Mouse (Mus musculus) midbrain, postnatal 0 days (tissue): ENCODE measurements around the gene Gstp3. TPM values are rescaled to one million over a fixed set of nuclear protein-coding genes. Genes with fewer than 3 reads are reported as not detected.
"Not testable (repeated sequence)": the region's sequence is repeated elsewhere in the genome, so short reads cannot be mapped to it uniquely, and the experiment has no call there.

Experiments used
- ATAC-seq: fragments of 200-750 bp; cut with Nextera tagmentation; 2 replicates; pipeline ENCODE4 v1.8.0; 2017; ENCODE audit warnings: moderate number of reproducible peaks, mild to moderate bottlenecking, moderate TSS enrichment, moderate library complexity; ENCODE audit not compliant: low FRiP score
- DNase-seq: peaks from one replicate; pipeline ENCODE4 v3.0.0-alpha.2; 2015; ENCODE audit warnings: low spot score
- H3K27ac ChIP-seq: fragments of 300-500 bp; sonication (generic); 2 replicates; pipeline ENCODE4 v1.5.1; 2014; ENCODE audit warnings: low read depth, mild to moderate bottlenecking, low read length, mixed read lengths
- H3K27me3 ChIP-seq: fragments of 300-500 bp; sonication (generic); 2 replicates; pipeline ENCODE4 v1.6.1; 2014; ENCODE audit warnings: low read length, control low read depth, mixed read lengths; ENCODE audit not compliant: insufficient read depth
- H3K36me3 ChIP-seq: fragments of 300-500 bp; sonication (generic); 2 replicates; pipeline ENCODE4 v1.6.1; 2014; ENCODE audit warnings: low read length, control low read depth, mixed read lengths; ENCODE audit not compliant: insufficient read depth
- H3K4me1 ChIP-seq: fragments of 300-500 bp; sonication (generic); 2 replicates; pipeline ENCODE4 v1.6.1; 2014; ENCODE audit warnings: mild to moderate bottlenecking, control low read depth, antibody characterized with exemption, low read length, mixed read lengths; ENCODE audit not compliant: insufficient read depth
- H3K4me2 ChIP-seq: fragments of 300-500 bp; sonication (generic); 2 replicates; pipeline ENCODE4 v1.6.1; 2014; ENCODE audit warnings: low read depth, mild to moderate bottlenecking, low read length, mixed read lengths; ENCODE audit not compliant: poor library complexity, severe bottlenecking
- H3K4me3 ChIP-seq: fragments of 300-500 bp; sonication (generic); 2 replicates; pipeline ENCODE4 v1.5.1; 2014; ENCODE audit warnings: low read depth, mild to moderate bottlenecking, low read length, moderate library complexity
- H3K9ac ChIP-seq: fragments of 300-500 bp; sonication (generic); replicated peaks from 2 replicates; pipeline ENCODE4 v1.6.1; 2014; ENCODE audit warnings: mild to moderate bottlenecking, low read length, moderate library complexity, mixed read lengths; ENCODE audit not compliant: poor library complexity, severe bottlenecking
- H3K9me3 ChIP-seq: fragments of 300-500 bp; sonication (generic); 2 replicates; pipeline ENCODE4 v1.6.1; 2016; ENCODE audit warnings: low read length, control low read depth
- CTCF ChIP-seq: IDR thresholded peaks from 2 replicates; pipeline ENCODE4 v1.5.1; 2016; ENCODE audit warnings: antibody characterized with exemption, mild to moderate bottlenecking
- WGBS: fragments of 180-500 bp; shearing (Covaris S2); extraction: QIAGEN DNeasy Blood & Tissue Kit; methylation state at CpG from one replicate; pipeline ENCODE4 v1.1.7; 2014; 5-methylcytosine and 5-hydroxymethylcytosine counted together
- polyA plus RNA-seq: library from polyadenylated mRNA; unstranded; fragments of >200 nt; fragmentation: Nextera tagmentation; extraction: Ambion mirVana; gene quantifications from 2 replicates; pipeline ENCODE4 v1.2.1, GENCODE M21; 2015
- total RNA-seq: library from RNA; depleted of rRNA; stranded (reverse); fragments of >200 nt; gene quantifications from 2 replicates; pipeline ENCODE4 v1.2.3, GENCODE M21; 2014

The Gstp3 gene
- total and polyA plus RNA-seq, 2 experiments from 2014 or later: not detected

GRCm38 (mm10) chr19:4071406-4071805 is 12.0 kb upstream of the Gstp3 start:
- no peaks in the 10 kb centered on the region for H3K4me1 ChIP-seq
- no peaks in the 10 kb centered on the region for H3K36me3 ChIP-seq
- H3K4me3 ChIP-seq: no peak overlapping the region
- H3K4me2 ChIP-seq: no peak overlapping the region
- no peak overlapping the region for H3K9ac ChIP-seq
- no peaks in the 10 kb centered on the region for H3K9me3 ChIP-seq
- H3K27ac ChIP-seq: no peak overlapping the region
- no peak for DNase-seq
- ATAC-seq: no peak
- TF ChIP-seq CTCF: no peak
- H3K27me3 ChIP-seq: no peaks in the 10 kb centered on the region
- 93% methylated on average over 6 of the region's 6 CpGs for WGBS

- WGBS: 84% methylated on average over 8 of the region's 8 CpGs
- no peak for TF ChIP-seq CTCF
- Histone ChIP-seq H3K4me1 (no peaks in the 10 kb centered on the region), H3K9me3 (no peaks in the 10 kb centered on the region), H3K4me2 (no peak overlapping the region), H3K27ac (no peak overlapping the region), H3K9ac (no peak overlapping the region), H3K27me3 (no peaks in the 10 kb centered on the region), H3K36me3 (no peaks in the 10 kb centered on the region), H3K4me3 (no peak overlapping the region)
- DNase-seq: no peak
- no peak for ATAC-seq
Observed at GRCm38 (mm10) chr19:4070756-4071155, 11.4 kb upstream of the Gstp3 start.

GRCm38 (mm10) chr19:4070311-4070710 is 10.9 kb upstream of the Gstp3 start:
- Histone ChIP-seq H3K4me1 (no peaks in the 10 kb centered on the region), H3K9ac (no peak overlapping the region), H3K4me2 (no peak overlapping the region), H3K4me3 (no peak overlapping the region), H3K9me3 (no peaks in the 10 kb centered on the region), H3K27me3 (no peaks in the 10 kb centered on the region), H3K27ac (no peak overlapping the region), H3K36me3 (no peaks in the 10 kb centered on the region)
- no peak for DNase-seq
- TF ChIP-seq CTCF: no peak
- ATAC-seq: no peak
- WGBS: 73% methylated on average over 15 of the region's 15 CpGs

- no peaks in the 10 kb centered on the region for H3K4me1 ChIP-seq
- H3K4me2 ChIP-seq: no peak overlapping the region
- DNase-seq: no peak
- no peak overlapping the region for H3K27ac ChIP-seq
- ATAC-seq: no peak
- no peak overlapping the region for H3K9ac ChIP-seq
- no peak overlapping the region for H3K4me3 ChIP-seq
- no peaks in the 10 kb centered on the region for H3K9me3 ChIP-seq
- no peaks in the 10 kb centered on the region for H3K27me3 ChIP-seq
- H3K36me3 ChIP-seq: no peaks in the 10 kb centered on the region
- 46% methylated on average over 15 of the region's 15 CpGs for WGBS
- no peak for TF ChIP-seq CTCF
Observed at GRCm38 (mm10) chr19:4068717-4069410, 9.5 kb upstream of the Gstp3 start.

- not testable (repeated sequence) for DNase-seq, H3K9me3 ChIP-seq, H3K27ac ChIP-seq, H3K9ac ChIP-seq, H3K27me3 ChIP-seq, H3K4me2 ChIP-seq, ATAC-seq, H3K4me1 ChIP-seq, H3K4me3 ChIP-seq, H3K36me3 ChIP-seq
- 92% methylated on average over 2 of the region's 2 CpGs for WGBS
Observed at GRCm38 (mm10) chr19:4068242-4068641, 8.9 kb upstream of the Gstp3 start.

- no peaks in the 10 kb centered on the region for H3K9me3 ChIP-seq
- H3K4me3 ChIP-seq: no peak overlapping the region
- no peaks in the 10 kb centered on the region for H3K36me3 ChIP-seq
- DNase-seq: no peak
- no peaks in the 10 kb centered on the region for H3K4me1 ChIP-seq
- no peak overlapping the region for H3K27ac ChIP-seq
- no peaks in the 10 kb centered on the region for H3K27me3 ChIP-seq
- no peak overlapping the region for H3K9ac ChIP-seq
- no peak overlapping the region for H3K4me2 ChIP-seq
- no peak for TF ChIP-seq CTCF
- no peak for ATAC-seq
Observed at GRCm38 (mm10) chr19:4066877-4067276, 7.5 kb upstream of the Gstp3 start.
